Mouse (Mus musculus): Measurements from ENCODE around the gene Nova1.
A peak's percentile ranks its signal among the peaks of the same experiment; 100 is the strongest.

Nova1 gene

GRCm38 (mm10) chr12:46818856-46819347 lies at the start of gene Nova1:
Gene Nova1 (minus strand): TSS chr12:46818929.
- peak; percentile 49 for DNase-seq (ENCODE audit: low spot score)

GRCm38 (mm10) chr12:46819348-46820022 lies 756 bp upstream of the Nova1 start:
- peak; percentile 82 for DNase-seq (ENCODE audit: low spot score)

GRCm38 (mm10) chr12:46818021-46818855 lies 491 bp downstream of the Nova1 start:
- peak; percentile 8 for DNase-seq (ENCODE audit: low spot score)

GRCm38 (mm10) chr12:46817211-46817803 lies 1.4 kb downstream of the Nova1 start:
- no peak for DNase-seq (ENCODE audit: low spot score)

GRCm38 (mm10) chr12:46816291-46816690 lies 2.4 kb downstream of the Nova1 start:
- no peak for DNase-seq (ENCODE audit: low spot score)

- DNase-seq (ENCODE audit: low spot score) = no peak
Measured at GRCm38 (mm10) chr12:46815697-46816096, 3.0 kb downstream of the Nova1 start.

- no peak for DNase-seq (ENCODE audit: low spot score)
Measured at GRCm38 (mm10) chr12:46814820-46815219, 3.9 kb downstream of the Nova1 start.

- DNase-seq (ENCODE audit: low spot score) = no peak
Measured at GRCm38 (mm10) chr12:46801311-46801710, 17.4 kb downstream of the Nova1 start.

GRCm38 (mm10) chr12:46782301-46783280 lies 36.1 kb downstream of the Nova1 start:
- no peak for DNase-seq (ENCODE audit: low spot score)

- no peak for DNase-seq (ENCODE audit: low spot score)
Measured at GRCm38 (mm10) chr12:46781481-46781880, 37.2 kb downstream of the Nova1 start.

- DNase-seq (ENCODE audit: low spot score) = no peak
Measured at GRCm38 (mm10) chr12:46780983-46781382, 37.7 kb downstream of the Nova1 start.

- DNase-seq (ENCODE audit: low spot score) = no peak
Measured at GRCm38 (mm10) chr12:46759450-46759849, 59.3 kb downstream of the Nova1 start.

GRCm38 (mm10) chr12:46754325-46754848 lies 64.3 kb downstream of the Nova1 start:
- DNase-seq (ENCODE audit: low spot score) = no peak

- no peak for DNase-seq (ENCODE audit: low spot score)
Measured at GRCm38 (mm10) chr12:46753096-46753495, 65.6 kb downstream of the Nova1 start.

- DNase-seq (ENCODE audit: low spot score) = no peak
Measured at GRCm38 (mm10) chr12:46733261-46733660, 85.5 kb downstream of the Nova1 start.

- DNase-seq (ENCODE audit: low spot score) = no peak
Measured at GRCm38 (mm10) chr12:46731943-46732342, 86.8 kb downstream of the Nova1 start.

GRCm38 (mm10) chr12:46721914-46722313 lies 96.8 kb downstream of the Nova1 start:
- no peak for DNase-seq (ENCODE audit: low spot score)

GRCm38 (mm10) chr12:46719076-46719475 lies 99.7 kb downstream of the Nova1 start:
- DNase-seq (ENCODE audit: low spot score) = no peak

GRCm38 (mm10) chr12:46710094-46710493 lies 108.6 kb downstream of the Nova1 start:
- DNase-seq (ENCODE audit: low spot score) = no peak

- DNase-seq (ENCODE audit: low spot score) = no peak
Measured at GRCm38 (mm10) chr12:46709475-46709874, 109.3 kb downstream of the Nova1 start.

GRCm38 (mm10) chr12:46700202-46700601 lies 118.5 kb downstream of the Nova1 start:
- DNase-seq (ENCODE audit: low spot score) = no peak

Measured in urinary bladder, postnatal 14 days (tissue).